Mouse (Mus musculus): Measurements from ENCODE around the gene Col5a3.

- no peak for TF ChIP-seq CTCF (IDR thresholded peaks at IDR 0.05; ENCODE audit: low read depth)
- TF ChIP-seq EP300 (IDR thresholded peaks at IDR 0.05; ENCODE audit: low read depth) = no peak
These were observed 80.2 kb downstream of the Col5a3 start for GRCm38 (mm10) chr9:20734692-20735091.
